Mouse (Mus musculus) liver, embryonic 14.5 days (tissue): Measurements from ENCODE around the gene Igf1.

ENCODE experiments used
- CTCF ChIP-seq: IDR thresholded peaks from 2 replicates; pipeline ENCODE4 v1.5.1; 2016; ENCODE audit warnings: antibody characterized with exemption, low read depth, control low read depth
- EP300 ChIP-seq: IDR thresholded peaks from 2 replicates; pipeline ENCODE4 v1.6.1; 2016; ENCODE audit warnings: antibody characterized with exemption, low read depth

- no peak for TF ChIP-seq EP300
- TF ChIP-seq CTCF = no peak
Observed at GRCm38 (mm10) chr10:87926564-87926963, 68.5 kb downstream of the Igf1 start.
